Mouse (Mus musculus) spleen, adult 2 months (tissue): Measurements from ENCODE around the gene Cherp. TPM values are rescaled to one million over a fixed set of nuclear protein-coding genes. Genes with fewer than 3 reads are reported as not detected.

ENCODE experiments used
- DNase-seq, 2 experiments: peaks; one replicate each; pipeline versions ENCODE4 v3.0.0 to v3.0.0-alpha.2; 2012 to 2021; ENCODE audit warnings: low spot score in 2 of 2, low read depth in 1 of 2
- H3K27ac ChIP-seq: fragments of 200-500 bp; 2 replicates; pipeline ENCODE4 v1.5.1; 2012; ENCODE audit warnings: low read length, inconsistent platforms; ENCODE audit not compliant: insufficient read depth
- H3K27me3 ChIP-seq: fragments of 200-500 bp; 2 replicates; pipeline ENCODE4 v1.6.1; 2012; ENCODE audit warnings: mild to moderate bottlenecking, moderate library complexity, low read length, inconsistent platforms; ENCODE audit not compliant: control insufficient read depth, insufficient read depth
- H3K36me3 ChIP-seq: fragments of 200-500 bp; 2 replicates; pipeline ENCODE4 v1.6.1; 2012; ENCODE audit warnings: mild to moderate bottlenecking, low read length, inconsistent platforms; ENCODE audit not compliant: control insufficient read depth, insufficient read depth
- H3K4me1 ChIP-seq: fragments of 200-500 bp; 2 replicates; pipeline ENCODE4 v1.6.1; 2011; ENCODE audit warnings: inconsistent platforms; ENCODE audit not compliant: control insufficient read depth, insufficient read depth, insufficient read length
- H3K4me3 ChIP-seq: fragments of 200-500 bp; 2 replicates; pipeline ENCODE4 v1.5.1; 2011; ENCODE audit warnings: mild to moderate bottlenecking, inconsistent platforms; ENCODE audit not compliant: insufficient read depth, insufficient read length; ENCODE audit errors: extremely low read depth
- CTCF ChIP-seq: fragments of 200-500 bp; IDR thresholded peaks from 2 replicates; pipeline ENCODE4 v1.5.1; 2011; ENCODE audit warnings: mild to moderate bottlenecking, inconsistent platforms; ENCODE audit not compliant: insufficient read depth, insufficient read length, insufficient replicate concordance; ENCODE audit errors: extremely low read depth
- POLR2A ChIP-seq: fragments of 200-500 bp; IDR thresholded peaks from 2 replicates; pipeline ENCODE4 v1.6.1; 2011; ENCODE audit warnings: low read depth, low read length, inconsistent platforms
- WGBS: fragments of 180-500 bp; shearing (Covaris S2); methylation state at CpG from one replicate; pipeline ENCODE4 v1.1.7; 2018; 5-methylcytosine and 5-hydroxymethylcytosine counted together
- polyA plus RNA-seq: library from polyadenylated mRNA; depleted of rRNA; stranded (reverse); fragments of >200 nt; gene quantifications from 2 replicates; pipeline ENCODE4 v1.2.3, GENCODE M21; 2012

Gene Cherp
- polyA plus RNA-seq, 1 experiment = 63.6 TPM

DNA sequence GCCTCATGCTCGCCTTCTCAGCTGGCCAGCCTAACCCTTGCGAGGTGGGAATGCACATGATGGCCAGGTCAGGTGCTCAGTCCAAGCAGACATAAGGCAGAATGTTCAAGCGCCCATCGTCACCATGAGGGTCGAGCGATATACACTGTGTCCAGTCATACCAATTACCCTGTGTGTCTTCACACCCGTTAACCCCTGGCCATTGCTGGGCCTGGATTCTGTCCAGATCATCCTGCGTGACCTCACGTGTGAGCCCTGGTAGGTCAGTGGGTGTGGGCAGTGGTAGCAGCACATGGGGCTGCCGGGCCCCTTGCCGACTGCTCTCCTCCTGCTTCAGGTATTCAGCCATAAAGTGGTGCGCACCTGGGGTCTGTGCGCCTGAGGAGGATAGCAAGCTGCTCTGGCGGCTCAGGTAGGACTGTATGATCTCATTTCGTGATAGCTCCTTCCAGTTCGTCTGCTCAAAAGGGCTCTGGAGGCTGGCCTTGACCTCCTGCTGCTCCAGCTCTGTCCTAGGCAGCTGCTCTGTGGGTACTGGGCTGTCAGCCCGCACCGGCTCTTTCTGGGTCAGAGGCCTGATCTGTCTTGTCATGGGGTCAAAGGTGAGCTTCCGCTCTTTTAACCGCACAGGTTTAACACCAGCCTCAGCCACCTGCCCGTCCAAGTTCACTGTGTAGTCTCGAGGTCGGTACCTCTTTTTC is 20.5 kb upstream of the Cherp start:
- Histone ChIP-seq H3K4me1 (peaks cover 2% of the 10 kb centered on the region; the same call in 1 of the 2 replicates), H3K27ac (no peak overlapping the region), H3K36me3 (peaks cover 12% of the 10 kb centered on the region), H3K4me3 (no peak overlapping the region), H3K27me3 (no peaks in the 10 kb centered on the region)
- no peak for DNase-seq
- TF ChIP-seq CTCF (no peak), POLR2A (no peak)
- 95% methylated on average over 23 of the region's 23 CpGs for WGBS

DNA sequence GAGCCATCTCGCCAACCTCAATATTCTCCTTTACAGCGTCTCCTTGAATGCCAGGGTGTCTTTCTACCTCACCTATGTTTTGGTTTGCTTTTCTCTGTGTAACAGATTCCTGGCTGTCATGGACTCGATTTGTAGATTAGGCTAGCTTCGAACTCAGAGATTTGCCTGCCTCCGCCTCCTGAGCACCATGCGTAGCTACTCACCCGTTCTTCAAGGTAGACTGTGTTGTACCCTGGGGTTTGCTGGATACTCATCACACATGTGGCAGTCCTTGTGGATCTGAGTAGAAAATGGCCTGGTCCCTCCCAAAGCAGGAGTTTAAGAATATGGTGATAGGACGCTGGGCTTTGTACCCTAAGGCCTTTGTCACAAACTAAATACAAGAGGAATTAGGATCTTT is 18.4 kb upstream of the Cherp start:
- DNase-seq = no peak
- Histone ChIP-seq H3K27me3 (no peaks in the 10 kb centered on the region), H3K36me3 (peaks cover 15% of the 10 kb centered on the region), H3K27ac (0 out of 2 replicates have a peak overlapping the region, but pooled peaks have one; percentile 68), H3K4me3 (peak overlapping the region; percentile 71), H3K4me1 (peaks cover 2% of the 10 kb centered on the region; the same call in 1 of the 2 replicates)
- no peak for TF ChIP-seq POLR2A
- no peak for TF ChIP-seq CTCF
- WGBS = 10% methylated on average over 8 of the region's 8 CpGs

DNA sequence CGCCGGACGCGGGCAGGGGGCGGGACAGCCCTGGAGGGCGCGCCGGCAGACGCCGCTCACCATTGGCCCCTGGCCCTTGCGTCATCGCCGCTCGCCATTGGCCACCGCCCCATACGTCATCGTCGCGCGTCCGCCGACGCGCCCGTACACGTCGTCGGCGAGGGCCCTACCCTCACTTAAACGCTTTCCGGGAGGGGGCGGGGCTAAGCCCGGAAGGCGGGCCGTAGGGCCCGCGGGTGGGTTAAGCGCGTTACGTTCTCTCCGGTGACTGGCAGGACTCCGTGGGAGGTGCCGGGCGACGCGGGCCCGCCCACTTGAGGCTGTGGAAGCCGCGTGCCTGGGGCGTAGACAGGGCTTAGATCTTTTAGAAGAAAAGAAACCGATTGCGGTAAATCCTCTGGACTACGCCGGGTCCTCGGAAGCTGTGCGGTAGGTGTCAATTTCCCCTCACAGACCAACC is 17.6 kb upstream of the Cherp start:
- Histone ChIP-seq H3K4me1 (peaks cover 2% of the 10 kb centered on the region; the same call in 1 of the 2 replicates), H3K27ac (peak overlapping the region; percentile 68), H3K36me3 (peaks cover 17% of the 10 kb centered on the region), H3K4me3 (peak overlapping the region; percentile 90), H3K27me3 (no peaks in the 10 kb centered on the region)
- WGBS = 1% methylated on average over 56 of the region's 56 CpGs
- no peak for TF ChIP-seq POLR2A
- TF ChIP-seq CTCF = no peak
- DNase-seq = peak; percentile 99

DNA sequence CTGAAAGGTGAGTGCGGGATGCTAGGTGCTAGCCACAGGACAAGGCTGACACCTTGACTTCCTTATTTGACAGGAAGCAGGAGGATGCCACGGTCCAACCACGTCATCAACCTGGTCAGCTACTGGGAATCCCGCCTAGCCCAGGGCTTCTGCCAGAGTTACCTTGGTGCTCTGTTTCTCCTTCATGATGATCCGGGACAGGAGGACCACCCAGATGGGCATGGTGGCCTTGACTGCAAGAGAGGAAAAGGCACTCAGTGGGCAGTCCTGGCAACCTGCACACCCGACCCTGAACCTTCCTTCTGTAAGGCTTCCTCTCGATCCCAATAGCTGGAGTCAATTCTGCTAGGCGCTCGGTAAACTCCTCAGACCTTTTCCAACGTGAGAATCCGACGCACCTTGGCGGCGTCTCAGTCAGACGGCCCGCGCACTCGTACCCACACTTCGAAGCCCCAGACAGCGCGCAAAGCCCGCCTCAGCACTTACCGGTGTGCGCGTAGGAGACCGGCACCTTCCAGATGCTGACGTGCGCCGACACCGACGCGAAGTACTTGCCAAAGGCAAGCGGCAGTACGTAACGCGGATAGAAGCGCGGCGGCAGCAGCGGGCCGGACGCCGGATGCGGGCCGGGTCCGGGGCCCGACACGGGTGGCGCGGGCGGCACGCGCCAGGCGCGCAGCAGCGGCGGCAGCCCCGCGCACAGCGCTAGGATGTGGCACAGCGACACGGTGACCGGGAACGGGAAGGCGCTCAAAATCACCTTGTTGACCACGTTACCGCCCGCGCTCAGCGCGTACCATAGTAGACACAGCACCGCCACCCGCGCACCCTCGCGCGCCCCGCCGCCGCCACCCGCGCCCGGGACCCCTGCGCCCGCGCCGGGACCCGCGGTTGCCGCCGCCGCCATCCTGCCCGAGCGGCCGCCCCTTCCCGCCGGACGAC is 16.9 kb upstream of the Cherp start, which contains the start of gene Slc35e1:
Slc35e1 (minus strand) TSS at position 935 of the 942 bp plus-strand sequence.
- DNase-seq = peak; percentile 27 to 34
- peak within 1 kb of the TSS; percentile 87 for H3K27ac ChIP-seq

DNA sequence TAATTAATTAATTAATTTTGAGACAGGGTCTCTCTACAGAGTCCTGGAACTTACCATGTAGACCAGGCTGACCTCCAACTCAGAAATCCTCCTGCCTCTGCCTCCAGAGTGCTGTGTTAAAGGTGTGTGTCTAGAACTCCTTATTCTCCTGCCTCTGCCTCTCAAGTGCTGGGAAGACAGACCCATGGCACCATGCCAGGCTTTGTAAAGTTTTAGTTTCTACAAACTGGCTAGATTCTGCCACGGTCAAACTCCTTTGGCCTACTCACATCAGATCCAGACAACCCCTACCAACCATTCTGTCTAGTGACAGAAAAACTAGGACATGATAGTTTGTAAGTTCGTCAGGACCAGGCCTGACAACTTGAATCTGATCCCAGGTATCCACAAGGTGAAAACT is 16.0 kb upstream of the Cherp start:
- TF ChIP-seq POLR2A (no peak), CTCF (no peak)
- Histone ChIP-seq H3K27me3 (no peaks in the 10 kb centered on the region), H3K4me3 (no peak overlapping the region), H3K36me3 (peaks cover 11% of the 10 kb centered on the region), H3K4me1 (peaks cover 2% of the 10 kb centered on the region; the same call in 1 of the 2 replicates), H3K27ac (no peak overlapping the region)
- DNase-seq = no peak
- 76% methylated on average over 2 of the region's 2 CpGs for WGBS

More for the DNA sequence above, 16.9 kb upstream of the Cherp start, which contains the start of gene Slc35e1:
- Histone ChIP-seq H3K4me1 (peaks cover 2% of the 10 kb centered on the region; the same call in 1 of the 2 replicates), H3K4me3 (peak within 1 kb of the TSS; percentile 90), H3K36me3 (peaks cover 18% of the 10 kb centered on the region), H3K27me3 (no peaks in the 10 kb centered on the region)
- WGBS = under 1% methylated on average over 98 of the region's 98 CpGs
- TF ChIP-seq POLR2A = peak; percentile 9; the same call in 1 of the 2 replicates
- TF ChIP-seq CTCF = no peak

DNA sequence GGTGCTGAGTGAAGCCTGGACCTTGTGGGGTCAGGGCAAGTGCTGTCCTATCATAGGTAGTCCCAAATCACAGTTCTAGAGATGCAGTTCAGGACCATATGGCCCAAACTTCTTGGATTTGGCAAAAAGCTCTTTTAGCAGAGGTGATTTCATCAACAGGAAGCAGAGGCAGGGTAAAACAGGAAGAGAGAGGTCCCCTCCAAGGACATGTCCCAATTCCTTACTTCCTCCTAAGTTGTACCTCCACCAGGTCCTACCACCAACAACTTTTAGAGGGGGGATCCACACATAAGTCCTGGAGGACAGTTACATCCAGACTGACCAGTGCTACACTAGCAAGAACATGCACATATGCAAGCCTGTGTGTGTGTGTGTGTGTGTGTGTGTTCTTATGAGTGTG is 12.0 kb upstream of the Cherp start:
- DNase-seq = no peak
- peaks cover 22% of the 10 kb centered on the region for H3K36me3 ChIP-seq
- no peaks in the 10 kb centered on the region for H3K4me1 ChIP-seq
- H3K4me3 ChIP-seq = no peak overlapping the region
- TF ChIP-seq POLR2A (no peak), CTCF (no peak)
- no peak overlapping the region for H3K27ac ChIP-seq
- no peaks in the 10 kb centered on the region for H3K27me3 ChIP-seq
